Mouse (Mus musculus): ENCODE data around the gene Haghl.

The Haghl gene

DNA sequence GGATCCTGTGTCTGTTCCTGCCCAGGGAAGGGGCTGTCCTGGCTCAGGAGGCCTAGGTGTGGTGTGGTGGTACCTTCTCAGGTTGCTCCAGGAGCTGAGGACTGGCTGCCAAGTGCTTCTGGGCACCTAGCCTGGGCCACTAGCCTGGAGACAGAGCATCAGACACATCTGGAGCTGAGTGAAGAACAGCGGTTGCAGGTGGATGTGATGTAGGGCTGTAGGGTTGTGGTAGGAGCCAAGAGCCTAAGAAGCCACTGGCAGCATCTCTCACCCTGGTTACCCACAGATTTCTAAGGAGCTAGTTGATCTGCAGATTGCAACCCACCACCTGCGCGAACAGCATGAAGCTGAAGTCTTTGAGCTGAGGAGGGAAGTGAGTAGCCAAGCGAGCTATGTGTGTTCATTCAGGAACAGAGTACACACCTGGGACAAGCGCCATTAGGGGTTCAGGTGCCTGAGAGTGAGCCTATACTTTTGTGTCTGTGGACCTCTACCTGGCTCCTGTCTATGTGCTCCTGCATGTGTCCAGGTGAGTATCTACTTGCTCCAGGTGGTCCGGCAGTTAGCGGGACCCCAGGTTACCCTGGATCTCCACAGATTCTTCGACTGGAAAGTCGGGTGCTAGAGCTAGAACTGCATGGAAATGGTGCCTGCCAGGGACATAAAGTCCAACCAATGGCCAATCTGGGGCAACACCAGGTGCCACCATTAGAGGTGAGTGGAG, 1.5 kb upstream of the Haghl start:
- no peak for DNase-seq (ENCODE audit: low spot score in 2 of 2)

- DNase-seq (ENCODE audit: low spot score in 2 of 2): no peak
Measured at GRCm38 (mm10) chr17:25786280-25786679, 807 bp upstream of the Haghl start, which contains the start of gene Ccdc78. Gene Ccdc78, plus strand, starts transcription at chr17:25786580.

GRCm38 (mm10) chr17:25783861-25784574, 1.5 kb downstream of the Haghl start:
- DNase-seq (ENCODE audit: low spot score in 2 of 2): no peak

GRCm38 (mm10) chr17:25783086-25783485, 2.4 kb downstream of the Haghl start:
- DNase-seq (ENCODE audit: low spot score in 2 of 2): no peak

DNA sequence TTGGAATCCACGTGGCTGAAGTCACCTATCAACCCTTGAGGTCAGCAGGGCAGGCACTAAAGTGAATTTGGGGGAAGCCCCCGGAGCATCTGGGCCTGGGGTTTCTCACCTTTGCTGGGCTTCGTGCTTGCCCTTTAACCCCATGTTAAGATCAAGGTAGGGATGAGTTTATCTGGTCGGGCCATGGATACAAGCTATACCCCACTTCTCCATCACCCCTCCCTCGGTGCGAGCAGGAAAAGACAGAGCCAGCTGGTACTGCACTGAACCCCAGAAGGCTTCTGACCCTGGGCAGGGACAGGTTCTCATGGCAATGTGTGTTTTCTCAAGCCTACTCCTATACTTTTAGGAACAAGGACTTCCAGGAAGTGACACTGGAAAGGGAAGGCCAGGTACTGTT, 4.1 kb downstream of the Haghl start:
- peak in 1 of 2 experiments; percentile 20 for DNase-seq (ENCODE audit: low spot score in 2 of 2)

GRCm38 (mm10) chr17:25777948-25778347, 7.5 kb downstream of the Haghl start:
- DNase-seq (ENCODE audit: low spot score in 2 of 2): no peak

GRCm38 (mm10) chr17:25775318-25776062, 10.0 kb downstream of the Haghl start:
- no peak for DNase-seq (ENCODE audit: low spot score in 2 of 2)

- peak; percentile 99 for DNase-seq (ENCODE audit: low spot score in 2 of 2)
Measured at GRCm38 (mm10) chr17:25773549-25774120, 11.8 kb downstream of the Haghl start, which contains the start of gene Narfl. Gene Narfl, plus strand, starts transcription at chr17:25773776.

GRCm38 (mm10) chr17:25769331-25769730, 16.1 kb downstream of the Haghl start:
- DNase-seq (ENCODE audit: low spot score in 2 of 2): no peak

- no peak for DNase-seq (ENCODE audit: low spot score in 2 of 2)
Measured at GRCm38 (mm10) chr17:25765886-25766285, 19.6 kb downstream of the Haghl start.

- no peak for DNase-seq (ENCODE audit: low spot score in 2 of 2)
Measured at GRCm38 (mm10) chr17:25762591-25762990, 22.9 kb downstream of the Haghl start.

- no peak for DNase-seq (ENCODE audit: low spot score in 2 of 2)
Measured at GRCm38 (mm10) chr17:25761561-25761970, 23.9 kb downstream of the Haghl start.

DNA sequence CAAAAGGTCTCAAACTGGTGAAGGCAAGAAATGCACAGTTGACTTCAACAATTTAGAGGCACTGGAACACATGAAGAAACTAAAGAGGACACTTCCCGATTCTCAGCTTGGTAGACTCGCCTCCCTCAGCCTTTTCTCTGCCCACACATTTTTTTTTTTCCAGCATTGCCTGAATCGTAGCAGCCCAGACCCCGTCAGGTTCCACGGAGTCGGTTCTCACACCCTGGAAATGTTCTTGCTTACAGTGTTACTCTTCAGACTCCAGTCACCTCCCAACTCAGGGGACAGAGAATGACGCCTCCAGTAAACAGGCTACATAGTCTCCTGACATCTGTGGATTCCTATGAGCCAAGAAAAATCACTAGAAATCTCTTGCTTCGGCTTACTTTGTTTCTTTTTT, 25.3 kb downstream of the Haghl start:
- DNase-seq (ENCODE audit: low spot score in 2 of 2): no peak

DNA sequence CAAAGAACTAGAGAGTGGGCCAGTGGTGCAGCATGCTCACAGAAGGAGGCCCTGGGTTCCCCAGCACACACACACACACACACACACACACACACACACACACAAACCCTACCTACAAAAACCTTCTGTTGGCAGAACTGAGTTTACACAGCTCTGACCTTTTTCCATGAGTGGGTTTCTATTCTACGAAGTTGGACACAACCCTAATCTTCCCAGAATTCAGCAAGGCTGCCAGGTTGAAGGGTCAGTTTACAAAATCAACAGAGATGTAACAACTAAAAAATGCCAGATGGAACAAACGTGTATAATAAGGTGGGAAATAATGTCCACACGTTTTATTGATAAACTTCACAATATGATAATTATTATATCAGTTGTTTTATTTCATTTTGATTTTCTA, 27.8 kb downstream of the Haghl start:
- DNase-seq (ENCODE audit: low spot score in 2 of 2): no peak

GRCm38 (mm10) chr17:25756378-25757242, 28.9 kb downstream of the Haghl start:
- DNase-seq (ENCODE audit: low spot score in 2 of 2): no peak

DNA sequence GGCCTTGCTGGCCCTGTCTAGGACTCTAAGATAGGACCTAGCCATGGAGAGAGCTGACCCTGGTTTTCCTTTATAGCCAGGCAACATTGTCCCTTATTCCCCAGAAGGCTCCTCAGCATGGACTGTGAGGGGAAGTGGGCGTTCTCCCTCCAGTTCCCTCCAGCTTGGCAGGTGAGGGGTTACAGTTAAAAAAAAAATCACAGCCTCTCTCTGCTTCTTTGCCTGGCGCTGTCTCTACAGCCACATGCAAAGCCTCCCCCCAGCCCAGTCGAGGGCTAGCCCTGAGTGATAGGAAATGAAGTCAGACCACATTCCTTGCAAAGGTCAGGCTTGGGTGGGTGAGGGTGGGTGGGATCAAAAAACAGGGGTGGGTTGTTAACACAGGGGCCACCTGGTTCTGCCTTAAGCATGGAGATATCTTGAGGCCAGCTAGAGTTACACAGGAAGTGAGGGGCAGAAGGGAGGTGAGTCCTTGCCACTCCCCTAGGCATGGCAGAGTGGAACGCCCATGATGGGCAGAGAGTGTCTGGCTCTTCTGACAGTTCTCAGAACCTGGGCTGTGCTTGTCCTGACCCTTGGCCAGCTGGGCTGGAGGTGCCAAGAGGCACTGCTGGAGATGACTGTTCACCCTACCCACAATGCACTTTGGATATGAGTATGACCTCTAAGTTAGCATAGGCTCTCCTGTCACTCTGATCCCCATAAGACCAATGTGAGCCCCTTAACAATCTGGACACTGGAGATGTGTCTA, 29.7 kb downstream of the Haghl start:
- DNase-seq (ENCODE audit: low spot score in 2 of 2): no peak

GRCm38 (mm10) chr17:25755086-25755485, 30.4 kb downstream of the Haghl start:
- DNase-seq (ENCODE audit: low spot score in 2 of 2): no peak

- DNase-seq (ENCODE audit: low spot score in 2 of 2): no peak
Measured at GRCm38 (mm10) chr17:25754241-25754640, 31.2 kb downstream of the Haghl start, which contains the start of gene Msln. Gene Msln, minus strand, starts transcription at chr17:25754378.

GRCm38 (mm10) chr17:25751446-25751845, 34.0 kb downstream of the Haghl start:
- peak; percentile 46 to 65 for DNase-seq (ENCODE audit: low spot score in 2 of 2)

DNA sequence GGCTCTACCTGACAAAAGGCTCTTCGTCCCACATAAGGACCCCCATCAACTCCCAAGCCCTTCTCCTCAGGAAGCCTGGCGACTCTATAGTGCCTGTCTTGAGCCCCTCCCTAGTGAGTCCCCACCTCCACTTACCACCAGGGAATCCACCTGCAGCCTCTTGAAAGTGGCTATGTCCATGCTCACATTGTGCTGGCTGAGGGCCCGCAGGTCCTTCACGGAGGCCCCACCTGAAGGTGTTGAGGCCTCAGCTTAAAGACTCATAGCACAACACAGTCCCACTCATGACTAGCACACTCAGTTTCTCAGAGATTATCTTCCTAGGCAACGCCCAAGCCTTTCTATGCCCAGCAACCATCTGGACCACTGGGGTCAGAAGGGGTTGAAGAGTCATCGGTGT, 36.2 kb downstream of the Haghl start:
- DNase-seq (ENCODE audit: low spot score in 2 of 2): no peak
